Mouse (Mus musculus) small intestine, adult 2 months (tissue): ENCODE measurements around the gene Apol8.
A peak's percentile ranks its signal among the peaks of the same experiment; 100 is the strongest.

Source experiments
- CTCF ChIP-seq: fragments of 200-500 bp; IDR thresholded peaks from 2 replicates; pipeline ENCODE4 v1.5.1; 2012; ENCODE audit warnings: low read depth, mild to moderate bottlenecking, control low read depth, inconsistent platforms, low read length, moderate library complexity, mixed read lengths; ENCODE audit not compliant: insufficient replicate concordance, insufficient read length; ENCODE audit errors: extremely low read depth
- POLR2A ChIP-seq: fragments of 200-500 bp; IDR thresholded peaks from 2 replicates; pipeline ENCODE4 v1.6.1; 2012; ENCODE audit warnings: low read depth, mild to moderate bottlenecking, control low read depth, inconsistent platforms, low read length, moderate library complexity

- TF ChIP-seq CTCF (peak; percentile 99), POLR2A (no peak)
These were observed 18.6 kb upstream of the Apol8 start for GRCm38 (mm10) chr15:77775186-77775963.
